Mouse (Mus musculus) C2C12 (cell line): Measurements from ENCODE around the gene Plxna2.

Experiments
- CEBPB ChIP-seq: IDR thresholded peaks from one replicate; pipeline ENCODE4 v1.6.1; 2011; ENCODE audit warnings: low read depth, mild to moderate bottlenecking, control low read depth, moderate library complexity
- CTCF ChIP-seq: IDR thresholded peaks from one replicate; pipeline ENCODE4 v1.5.1; 2011; ENCODE audit not compliant: control insufficient read depth, insufficient read depth, insufficient read length
- MAX ChIP-seq: IDR thresholded peaks from one replicate; pipeline ENCODE4 v1.6.1; 2011; ENCODE audit warnings: mild to moderate bottlenecking, control low read depth
- USF1 ChIP-seq: IDR thresholded peaks from one replicate; pipeline ENCODE4 v1.6.1; 2011; ENCODE audit warnings: low read depth, mild to moderate bottlenecking, control low read depth, moderate library complexity

GRCm38 (mm10) chr1:194756409-194756808 lies 138.4 kb downstream of the Plxna2 start:
- no peak for TF ChIP-seq CTCF
- TF ChIP-seq MAX = no peak
- TF ChIP-seq USF1 = no peak
- no peak for TF ChIP-seq CEBPB
